Mouse (Mus musculus): Measurements from ENCODE around the gene Ptpra. TPM values are rescaled to one million over a fixed set of nuclear protein-coding genes. Genes with fewer than 3 reads are reported as not detected.

The Ptpra gene
- polyA plus RNA-seq, 1 experiment, result 20.5 TPM

GRCm38 (mm10) chr2:130588373-130588772 lies 138.3 kb downstream of the Ptpra start:
- no peak for TF ChIP-seq GATA1 (IDR thresholded peaks at IDR 0.05; ENCODE audit: low read length)

- TF ChIP-seq GATA1 (IDR thresholded peaks at IDR 0.05; ENCODE audit: low read length), result no peak
These were observed 139.1 kb downstream of the Ptpra start for GRCm38 (mm10) chr2:130589157-130589556.

GRCm38 (mm10) chr2:130589761-130590160 lies 139.7 kb downstream of the Ptpra start:
- TF ChIP-seq GATA1 (IDR thresholded peaks at IDR 0.05; ENCODE audit: low read length), result no peak

GRCm38 (mm10) chr2:130591016-130591415 lies 140.9 kb downstream of the Ptpra start:
- no peak for TF ChIP-seq GATA1 (IDR thresholded peaks at IDR 0.05; ENCODE audit: low read length)

GRCm38 (mm10) chr2:130595596-130595995 lies 145.5 kb downstream of the Ptpra start:
- TF ChIP-seq GATA1 (IDR thresholded peaks at IDR 0.05; ENCODE audit: low read length), result no peak

- peak; percentile 95 for TF ChIP-seq GATA1 (IDR thresholded peaks at IDR 0.05; ENCODE audit: low read length)
These were observed 147.5 kb downstream of the Ptpra start for GRCm38 (mm10) chr2:130597601-130598010.

- no peak for TF ChIP-seq GATA1 (IDR thresholded peaks at IDR 0.05; ENCODE audit: low read length)
These were observed 148.3 kb downstream of the Ptpra start for GRCm38 (mm10) chr2:130598399-130598798.

GRCm38 (mm10) chr2:130602195-130602594 lies 152.1 kb downstream of the Ptpra start:
- TF ChIP-seq GATA1 (IDR thresholded peaks at IDR 0.05; ENCODE audit: low read length), result no peak

Other genes with a start within 250 kb of the Ptpra start
- 55.2 and 95.8 TPM in 2 replicates for gene Nop56, start 175.8 kb upstream of the Ptpra start, polyA plus RNA-seq (2012)
- 129 and 132 TPM in 2 replicates for gene Idh3b, start 165.7 kb upstream of the Ptpra start, polyA plus RNA-seq (2012)
- gene Ebf4, start 155.1 kb upstream of the Ptpra start, polyA plus RNA-seq (2012), result not detected in 2 replicates
- gene Cpxm1, start 52.7 kb upstream of the Ptpra start, polyA plus RNA-seq (2012), result 0.03 TPM in 1 of 2 replicates, not detected in the other
- not detected in 2 replicates for gene Gm28372, start 45.0 kb upstream of the Ptpra start, polyA plus RNA-seq (2012)
- gene 1700020A23Rik, start 45.0 kb upstream of the Ptpra start, polyA plus RNA-seq (2012), result not detected in 2 replicates
- gene Tmem239, start 43.8 kb upstream of the Ptpra start, polyA plus RNA-seq (2012), result not detected in 2 replicates
- gene Vps16, start 25.9 kb upstream of the Ptpra start, polyA plus RNA-seq (2012), result 18.5 and 20.6 TPM in 2 replicates
- gene Pced1a, start 25.6 kb upstream of the Ptpra start, polyA plus RNA-seq (2012), result 15.1 and 17.7 TPM in 2 replicates
- 166 and 212 TPM in 2 replicates for gene Mrps26, start 113.5 kb downstream of the Ptpra start, polyA plus RNA-seq (2012)
- gene Oxt, start 125.9 kb downstream of the Ptpra start, polyA plus RNA-seq (2012), result not detected in 2 replicates
- gene Avp, start 132.3 kb downstream of the Ptpra start, polyA plus RNA-seq (2012), result not detected in 2 replicates
- 1.1 TPM in 2 replicates for gene Fastkd5, start 179.7 kb downstream of the Ptpra start, polyA plus RNA-seq (2012)
- 2.7 and 3.5 TPM in 2 replicates for gene Ubox5, start 179.8 kb downstream of the Ptpra start, polyA plus RNA-seq (2012)
- 1.6 and 1.9 TPM in 2 replicates for gene Lzts3, start 192.5 kb downstream of the Ptpra start, polyA plus RNA-seq (2012)
- gene Ddrgk1, start 214.4 kb downstream of the Ptpra start, polyA plus RNA-seq (2012), result 90.1 and 112 TPM in 2 replicates
- 6.5 and 22.4 TPM in 2 replicates for gene Itpa, start 217.3 kb downstream of the Ptpra start, polyA plus RNA-seq (2012)
- gene Slc4a11, start 247.2 kb downstream of the Ptpra start, polyA plus RNA-seq (2012), result 0.02 TPM in 1 of 2 replicates, not detected in the other